Mouse (Mus musculus): ENCODE data around the gene Cds1.

- no peak for TF ChIP-seq POLR2A (IDR thresholded peaks at IDR 0.05; ENCODE audit: borderline replicate concordance, low read depth, low read length)
- no peak for TF ChIP-seq CTCF (IDR thresholded peaks at IDR 0.05; ENCODE audit: low read depth, low read length)
These were observed 101.8 kb downstream of the Cds1 start for GRCm38 (mm10) chr5:101866722-101867121.

All from bone marrow macrophage, adult 2 months (primary cell).